Mouse (Mus musculus): ENCODE results near the gene Rrnad1.
A peak's percentile ranks its signal among the peaks of the same experiment; 100 is the strongest.
"Not testable (repeated sequence)": the region's sequence is repeated elsewhere in the genome, so short reads cannot be mapped to it uniquely, and the experiment has no call there.

Rrnad1 gene

GRCm38 (mm10) chr3:87913891-87914290, 16.6 kb downstream of the Rrnad1 start:
- DNase-seq (ENCODE audit: low spot score), result no peak

- DNase-seq (ENCODE audit: low spot score), result no peak
Observed at GRCm38 (mm10) chr3:87913491-87913890, 17.0 kb downstream of the Rrnad1 start.

GRCm38 (mm10) chr3:87910573-87911141, 19.9 kb downstream of the Rrnad1 start:
- DNase-seq (ENCODE audit: low spot score), result peak; percentile 89

GRCm38 (mm10) chr3:87909874-87910273, 20.6 kb downstream of the Rrnad1 start:
- DNase-seq (ENCODE audit: low spot score), result peak; percentile 61

GRCm38 (mm10) chr3:87909381-87909780, 21.1 kb downstream of the Rrnad1 start:
- DNase-seq (ENCODE audit: low spot score), result no peak

GRCm38 (mm10) chr3:87907906-87908305, 22.6 kb downstream of the Rrnad1 start:
- no peak for DNase-seq (ENCODE audit: low spot score)

- peak; percentile 58 for DNase-seq (ENCODE audit: low spot score)
Observed at GRCm38 (mm10) chr3:87906981-87907857, 23.3 kb downstream of the Rrnad1 start.

- peak; percentile 58 for DNase-seq (ENCODE audit: low spot score)
Observed at GRCm38 (mm10) chr3:87906601-87906980, 23.9 kb downstream of the Rrnad1 start.

- DNase-seq (ENCODE audit: low spot score), result peak; percentile 99
Observed at GRCm38 (mm10) chr3:87905880-87906485, 24.5 kb downstream of the Rrnad1 start, which contains the start of gene Hdgf. TSS of gene Hdgf (plus strand) at chr3:87906321.

GRCm38 (mm10) chr3:87903821-87904220, 26.7 kb downstream of the Rrnad1 start:
- DNase-seq (ENCODE audit: low spot score), result no peak

GRCm38 (mm10) chr3:87901959-87902358, 28.6 kb downstream of the Rrnad1 start:
- DNase-seq (ENCODE audit: low spot score), result not testable (repeated sequence)

GRCm38 (mm10) chr3:87901036-87901624, 29.4 kb downstream of the Rrnad1 start:
- no peak for DNase-seq (ENCODE audit: low spot score)

- no peak for DNase-seq (ENCODE audit: low spot score)
Observed at GRCm38 (mm10) chr3:87899776-87900175, 30.7 kb downstream of the Rrnad1 start.

- DNase-seq (ENCODE audit: low spot score), result no peak
Observed at GRCm38 (mm10) chr3:87899266-87899665, 31.3 kb downstream of the Rrnad1 start.

- DNase-seq (ENCODE audit: low spot score), result no peak
Observed at GRCm38 (mm10) chr3:87893367-87893905, 37.1 kb downstream of the Rrnad1 start.

GRCm38 (mm10) chr3:87891481-87891880, 39.0 kb downstream of the Rrnad1 start:
- DNase-seq (ENCODE audit: low spot score), result no peak

GRCm38 (mm10) chr3:87887400-87887799, 43.1 kb downstream of the Rrnad1 start:
- not testable (repeated sequence) for DNase-seq (ENCODE audit: low spot score)

GRCm38 (mm10) chr3:87886416-87886815, 44.1 kb downstream of the Rrnad1 start:
- DNase-seq (ENCODE audit: low spot score), result no peak

- no peak for DNase-seq (ENCODE audit: low spot score)
Observed at GRCm38 (mm10) chr3:87886004-87886365, 44.5 kb downstream of the Rrnad1 start.

GRCm38 (mm10) chr3:87885281-87886003, 45.1 kb downstream of the Rrnad1 start, which contains the start of gene Prcc:
TSS of gene Prcc (minus strand) at chr3:87885608.
- peak; percentile 99 for DNase-seq (ENCODE audit: low spot score)

GRCm38 (mm10) chr3:87884708-87885251, 45.7 kb downstream of the Rrnad1 start:
- peak; percentile 57 for DNase-seq (ENCODE audit: low spot score)

All from MN1 (cell line).